Mouse (Mus musculus) intestine, embryonic 14.5 days (tissue): ENCODE results near the gene Ndufb5. TPM values are rescaled to one million over a fixed set of nuclear protein-coding genes. Genes with fewer than 3 reads are reported as not detected.

ENCODE experiments used
- polyA plus RNA-seq: library from polyadenylated mRNA; unstranded; fragments of >200 nt; fragmentation: Nextera tagmentation; extraction: Ambion mirVana; gene quantifications from 2 replicates; pipeline ENCODE4 v1.2.1, GENCODE M21; 2014

Ndufb5 gene
- polyA plus RNA-seq, 1 experiment from 2014 or later = 364 TPM

Other genes with a start within 250 kb of the Ndufb5 start
- not detected in 2 replicates for gene Kcnmb3, start 244.8 kb upstream of the Ndufb5 start, polyA plus RNA-seq
- 40.9 and 44.8 TPM in 2 replicates for gene Zfp639, start 226.7 kb upstream of the Ndufb5 start, polyA plus RNA-seq
- gene Mfn1, start 207.5 kb upstream of the Ndufb5 start, polyA plus RNA-seq = 23.6 and 24.4 TPM in 2 replicates
- gene Gnb4, start 120.4 kb upstream of the Ndufb5 start, polyA plus RNA-seq = 53.0 and 64.2 TPM in 2 replicates
- gene Actl6a, start 30.7 kb upstream of the Ndufb5 start, polyA plus RNA-seq = 159 and 182 TPM in 2 replicates
- 38.0 and 40.4 TPM in 2 replicates for gene Mrpl47, start 615 bp downstream of the Ndufb5 start, polyA plus RNA-seq
- 4.2 and 4.6 TPM in 2 replicates for gene Usp13, start 80.6 kb downstream of the Ndufb5 start, polyA plus RNA-seq